Mouse (Mus musculus) hindbrain, embryonic 10.5 days (tissue): ENCODE results near the gene Dgat2l6. TPM values are rescaled to one million over a fixed set of nuclear protein-coding genes. Genes with fewer than 3 reads are reported as not detected.

Source experiments
- DNase-seq: peaks from one replicate; pipeline ENCODE4 v3.0.0-alpha.2; 2017; ENCODE audit warnings: low spot score
- H3K27ac ChIP-seq: fragments of 300-500 bp; sonication (generic); 2 replicates; pipeline ENCODE4 v1.5.1; 2016; ENCODE audit warnings: mild to moderate bottlenecking, moderate library complexity
- H3K27me3 ChIP-seq: fragments of 300-500 bp; sonication (generic); 2 replicates; pipeline ENCODE4 v1.6.1; 2016; ENCODE audit warnings: mild to moderate bottlenecking; ENCODE audit not compliant: poor library complexity, insufficient read depth, severe bottlenecking
- H3K36me3 ChIP-seq: fragments of 300-500 bp; sonication (generic); 2 replicates; pipeline ENCODE4 v1.6.1; 2016; ENCODE audit warnings: mild to moderate bottlenecking, moderate library complexity
- H3K4me1 ChIP-seq: fragments of 300-500 bp; sonication (generic); replicated peaks from 2 replicates; pipeline ENCODE4 v1.6.1; 2016; ENCODE audit warnings: mild to moderate bottlenecking
- H3K4me3 ChIP-seq: fragments of 300-500 bp; sonication (generic); 2 replicates; pipeline ENCODE4 v1.5.1; 2016; ENCODE audit warnings: mild to moderate bottlenecking, moderate library complexity
- H3K9me3 ChIP-seq: fragments of 300-500 bp; sonication (generic); 2 replicates; pipeline ENCODE4 v1.6.1; 2016; ENCODE audit warnings: mild to moderate bottlenecking, moderate library complexity
- WGBS: fragments of 180-500 bp; shearing (Covaris S2); methylation state at CpG from one replicate; pipeline ENCODE4 v1.1.7; 2016; 5-methylcytosine and 5-hydroxymethylcytosine counted together
- polyA plus RNA-seq: library from polyadenylated mRNA; unstranded; fragments of >200 nt; fragmentation: Nextera tagmentation; extraction: Ambion mirVana; gene quantifications from 2 replicates; pipeline ENCODE4 v1.2.1, GENCODE M21; 2016

Dgat2l6 gene
- polyA plus RNA-seq, 1 experiment from 2014 or later: not detected

- no peaks in the 10 kb centered on the region for H3K36me3 ChIP-seq
- H3K4me3 ChIP-seq: no peak overlapping the region
- no peak overlapping the region for H3K27ac ChIP-seq
- H3K4me1 ChIP-seq: no peaks in the 10 kb centered on the region
- 91% methylated on average over 3 of the region's 3 CpGs for WGBS
- peaks cover 2% of the 10 kb centered on the region; the same call in 1 of the 2 replicates for H3K27me3 ChIP-seq
- H3K9me3 ChIP-seq: no peaks in the 10 kb centered on the region
- no peak for DNase-seq
These were observed 41.1 kb downstream of the Dgat2l6 start for GRCm38 (mm10) chrX:100565696-100566095.

GRCm38 (mm10) chrX:100571951-100572350 lies 47.3 kb downstream of the Dgat2l6 start, which contains the start of gene Awat1:
Gene Awat1 (plus strand): TSS chrX:100572251.
- Histone ChIP-seq H3K9me3 (no peaks in the 10 kb centered on the region), H3K27ac (no peak within 1 kb of the TSS), H3K36me3 (no peaks in the 10 kb centered on the region), H3K4me3 (no peak within 1 kb of the TSS), H3K4me1 (no peaks in the 10 kb centered on the region), H3K27me3 (peaks cover 13% of the 10 kb centered on the region)
- no peak for DNase-seq
- 83% methylated on average over 1 of the region's 1 CpGs for WGBS

- no peak within 1 kb of the TSS for H3K27ac ChIP-seq
- DNase-seq: no peak
- peaks cover 56% of the 10 kb centered on the region for H3K27me3 ChIP-seq
- H3K36me3 ChIP-seq: no peaks in the 10 kb centered on the region
- 70% methylated on average over 4 of the region's 4 CpGs for WGBS
- no peaks in the 10 kb centered on the region for H3K9me3 ChIP-seq
- no peak within 1 kb of the TSS for H3K4me3 ChIP-seq
- H3K4me1 ChIP-seq: no peaks in the 10 kb centered on the region
These were observed 70.2 kb downstream of the Dgat2l6 start, which contains the start of gene P2ry4 for GRCm38 (mm10) chrX:100594791-100595190. Gene P2ry4 (minus strand): TSS chrX:100594869.

Other genes with a start within 250 kb of the Dgat2l6 start
- not detected in 2 replicates for gene Otud6a, start 95.8 kb upstream of the Dgat2l6 start, polyA plus RNA-seq
- 0.63 and 0.95 TPM in 2 replicates for gene Awat2, start 82.1 kb upstream of the Dgat2l6 start, polyA plus RNA-seq
- gene Igbp1, start 30.5 kb upstream of the Dgat2l6 start, polyA plus RNA-seq: 36.0 and 39.2 TPM in 2 replicates
- gene Awat1, start 47.4 kb downstream of the Dgat2l6 start, polyA plus RNA-seq: not detected in 2 replicates
- not detected in 2 replicates for gene P2ry4, start 70.0 kb downstream of the Dgat2l6 start, polyA plus RNA-seq
- not detected in 2 replicates for gene Arr3, start 80.7 kb downstream of the Dgat2l6 start, polyA plus RNA-seq
- 32.2 and 39.0 TPM in 2 replicates for gene Kif4, start 100.9 kb downstream of the Dgat2l6 start, polyA plus RNA-seq
- gene Pdzd11, start 101.7 kb downstream of the Dgat2l6 start, polyA plus RNA-seq: 134 and 146 TPM in 2 replicates
- 8.6 and 9.9 TPM in 2 replicates for gene Gdpd2, start 205.0 kb downstream of the Dgat2l6 start, polyA plus RNA-seq
- 12.2 and 15.1 TPM in 2 replicates for gene Dlg3, start 242.9 kb downstream of the Dgat2l6 start, polyA plus RNA-seq